Mouse (Mus musculus): Measurements from ENCODE around the gene Hist1h3i. TPM values are rescaled to one million over a fixed set of nuclear protein-coding genes. Genes with fewer than 3 reads are reported as not detected.
A peak's percentile ranks its signal among the peaks of the same experiment; 100 is the strongest.
"Not testable (repeated sequence)": the region's sequence is repeated elsewhere in the genome, so short reads cannot be mapped to it uniquely, and the experiment has no call there.

Gene Hist1h3i
- total RNA-seq (2021) (10 to 100 TPM; 41.4 to 42.7 TPM), polyA plus RNA-seq (2012; rRNA removed) (16.8 and 25.5 TPM in 2 replicates)
- long read RNA-seq = 0 reads

GRCm38 (mm10) chr13:21783255-21783617 is at the start of gene Hist1h3i:
TSS of gene Hist1h3i (minus strand) at chr13:21783370.
- peak; percentile 79 for DNase-seq

- DNase-seq = peak; percentile 71
Observed at GRCm38 (mm10) chr13:21831418-21832394, 48.5 kb upstream of the Hist1h3i start, which contains the start of gene Hist1h4n. TSS of gene Hist1h4n (minus strand) at chr13:21832196.

GRCm38 (mm10) chr13:21830344-21830743 is 47.2 kb upstream of the Hist1h3i start:
- DNase-seq = no peak

GRCm38 (mm10) chr13:21828511-21828910 is 45.3 kb upstream of the Hist1h3i start:
- no peak for DNase-seq

- DNase-seq = not testable (repeated sequence)
Observed at GRCm38 (mm10) chr13:21820082-21820890, 37.1 kb upstream of the Hist1h3i start.

GRCm38 (mm10) chr13:21812092-21812491 is 28.9 kb upstream of the Hist1h3i start:
- DNase-seq = not testable (repeated sequence)

- peak; percentile 81 for DNase-seq
Observed at GRCm38 (mm10) chr13:21811539-21811938, 28.4 kb upstream of the Hist1h3i start, which contains the start of gene Hist1h4m. TSS of gene Hist1h4m (plus strand) at chr13:21811746.

GRCm38 (mm10) chr13:21811074-21811473 is 27.9 kb upstream of the Hist1h3i start:
- DNase-seq = not testable (repeated sequence)

GRCm38 (mm10) chr13:21810073-21810472 is 26.9 kb upstream of the Hist1h3i start, which contains the start of the genes Hist1h2bq and Hist1h2ao:
TSS of gene Hist1h2bq (minus strand) at chr13:21810197.
TSS of gene Hist1h2ao (plus strand) at chr13:21810465.
- not testable (repeated sequence) for DNase-seq

GRCm38 (mm10) chr13:21803058-21803457 is 19.9 kb upstream of the Hist1h3i start:
- DNase-seq = not testable (repeated sequence)

GRCm38 (mm10) chr13:21797163-21797562 is 14.0 kb upstream of the Hist1h3i start:
- DNase-seq = not testable (repeated sequence)

- no peak for DNase-seq
Observed at GRCm38 (mm10) chr13:21795584-21795983, 12.4 kb upstream of the Hist1h3i start.

- DNase-seq = peak; percentile 14
Observed at GRCm38 (mm10) chr13:21790601-21791283, 7.6 kb upstream of the Hist1h3i start.

- DNase-seq = no peak
Observed at GRCm38 (mm10) chr13:21789925-21790324, 6.8 kb upstream of the Hist1h3i start.

- DNase-seq = no peak
Observed at GRCm38 (mm10) chr13:21787760-21788593, 4.8 kb upstream of the Hist1h3i start.

GRCm38 (mm10) chr13:21786899-21787629 is 3.9 kb upstream of the Hist1h3i start, which contains the start of the genes Hist1h2an and Hist1h2bp:
TSS of gene Hist1h2an (minus strand) at chr13:21787218.
TSS of gene Hist1h2bp (plus strand) at chr13:21787461.
- peak; percentile 92 for DNase-seq

GRCm38 (mm10) chr13:21786189-21786898 is 3.2 kb upstream of the Hist1h3i start:
- no peak for DNase-seq

- DNase-seq = no peak
Observed at GRCm38 (mm10) chr13:21784311-21784710, 1.1 kb upstream of the Hist1h3i start.

GRCm38 (mm10) chr13:21783734-21784161 is 578 bp upstream of the Hist1h3i start:
- no peak for DNase-seq
